ENCODE assay signal across 8 mouse cellular contexts in genomic region chr4:135439188-135439647, GRCm38 (mm10). TPM values are rescaled to one million over a fixed set of nuclear protein-coding genes. Genes with fewer than 3 reads are reported as not detected.
DNase-seq lines count a peak whose midpoint lies in the region; ATAC-seq and TF ChIP-seq lines count a peak whose summit lies in the region.

No protein-coding gene starts in this region.

- H3K79me2 ChIP-seq in CH12.LX (replicated peaks; ENCODE audit: control insufficient read depth, extremely low read depth, insufficient read depth, poor library complexity, severe bottlenecking): no peaks in the 10 kb centered on the region

- under 1% methylated on average over 15 of the region's 15 CpGs for WGBS in bone marrow, adult 2 months
- WGBS in liver, embryonic 13.5 days (ENCODE audit: insufficient replicate concordance): under 1% methylated on average over 15 of the region's 15 CpGs

- peak; percentile 97 for DNase-seq in CH12.LX (ENCODE audit: extremely low read depth)
- DNase-seq in forelimb bud, embryonic 11.5 days (ENCODE audit: low read depth, low spot score): peak; percentile 48
- DNase-seq in induced T-regulatory cell, adult 2 months (ENCODE audit: low read depth): peak; percentile 91
- peak; percentile 66 for DNase-seq in liver, embryonic 13.5 days
- DNase-seq in thymus, postnatal 10 days (ENCODE audit: low spot score in 2 of 2): peak; percentile 64 to 66
- no peak for DNase-seq in frontal cortex, adult 2 months (ENCODE audit: extremely low spot score in 1 of 2, low spot score in 1 of 2)

- H3K4me2 ChIP-seq in CH12.LX (ENCODE audit: insufficient read depth, low read depth, poor library complexity, severe bottlenecking): peak overlapping the region; percentile 91
- H3K4me2 ChIP-seq in liver, embryonic 13.5 days: peak overlapping the region; percentile 69

- in situ Hi-C loops in CH12.LX (cut with MboI; ENCODE audit: low pct_ligation_motif_present, low pct_unique_long_range_greater_than_20kb, low sequenced_read_pairs): no loop called here

- peak; percentile 83 for TF ChIP-seq EP300 in CH12.LX (IDR thresholded peaks at IDR 0.05; ENCODE audit: low read length)

- H3K27me3 ChIP-seq in CH12.LX (replicated peaks): no peaks in the 10 kb centered on the region
- no peaks in the 10 kb centered on the region for H3K27me3 ChIP-seq in liver, embryonic 13.5 days

- peak overlapping the region; percentile 73 for H3K9ac ChIP-seq in CH12.LX (ENCODE audit: insufficient read depth, low read depth)
- H3K9ac ChIP-seq in liver, embryonic 13.5 days: peak overlapping the region; percentile 65

- no peaks in the 10 kb centered on the region for H3K36me3 ChIP-seq in CH12.LX (replicated peaks in 1 of 2; ENCODE audit: control insufficient read depth in 1 of 2, insufficient read depth in 1 of 2, low read length in 1 of 2)
- H3K36me3 ChIP-seq in liver, embryonic 13.5 days: no peaks in the 10 kb centered on the region

- ATAC-seq in liver, embryonic 13.5 days (ENCODE audit: low read depth): peak; percentile 95
- peak; percentile 89 for ATAC-seq in monocyte, adult 5-6 weeks (replicated peaks; ENCODE audit: insufficient number of reproducible peaks, low FRiP score, low TSS enrichment, poor library complexity, severe bottlenecking)

- dilution Hi-C loops in CH12.LX (cut with MboI; ENCODE audit: extremely low pct_ligation_motif_present, extremely low pct_unique_long_range_greater_than_20kb, low sequenced_read_pairs): no loop called here

- no peak overlapping the region for H3K4me3 ChIP-seq in CH12.LX (replicated peaks in 1 of 3; ENCODE audit: low read depth in 2 of 3, low read length in 2 of 3, poor library complexity in 1 of 3)
- H3K4me3 ChIP-seq in bone marrow, adult 2 months (replicated peaks; ENCODE audit: control insufficient read depth, low read depth, low read length): peak overlapping the region; percentile 5
- peak overlapping the region; percentile 43 for H3K4me3 ChIP-seq in liver, embryonic 13.5 days (replicated peaks)

- peak; percentile 55 for TF ChIP-seq POLR2A in CH12.LX (IDR thresholded peaks at IDR 0.05; ENCODE audit: low read depth, low read length)
- no peak for TF ChIP-seq POLR2A in bone marrow, adult 2 months (IDR thresholded peaks at IDR 0.05; ENCODE audit: borderline replicate concordance, control insufficient read depth, low read depth, low read length)

- no peak for TF ChIP-seq RAD21 in CH12.LX (IDR thresholded peaks at IDR 0.05; ENCODE audit: low read depth, low read length)

- H3K9me3 ChIP-seq in CH12.LX (replicated peaks; ENCODE audit: low read length): no peaks in the 10 kb centered on the region
- H3K9me3 ChIP-seq in liver, embryonic 13.5 days (replicated peaks): no peaks in the 10 kb centered on the region

- TF ChIP-seq CTCF in CH12.LX (conservative IDR thresholded peaks at IDR 0.05 in 1 of 2, IDR thresholded peaks at IDR 0.05 in 1 of 2; ENCODE audit: low read depth in 2 of 2, low read length in 2 of 2): no peak
- TF ChIP-seq CTCF in bone marrow, adult 2 months (IDR thresholded peaks at IDR 0.05; ENCODE audit: control insufficient read depth, insufficient read depth, low read length): no peak

- H3K27ac ChIP-seq in CH12.LX (ENCODE audit: insufficient read depth, low read depth): peak overlapping the region; percentile 94
- peak overlapping the region; percentile 64 for H3K27ac ChIP-seq in bone marrow, adult 2 months (ENCODE audit: control insufficient read depth, insufficient read depth, low read depth, low read length, poor library complexity)
- peak overlapping the region; percentile 96 for H3K27ac ChIP-seq in liver, embryonic 13.5 days

- peaks cover 0 to 27% of the 10 kb centered on the region in 2 experiments; a peak in 2 of 4 replicates for H3K4me1 ChIP-seq in CH12.LX (ENCODE audit: control insufficient read depth in 1 of 2, insufficient read depth in 2 of 2)
- peaks cover 3% of the 10 kb centered on the region; the same call in 1 of the 2 replicates for H3K4me1 ChIP-seq in bone marrow, adult 2 months (ENCODE audit: control insufficient read depth, insufficient read depth, low read length)
- H3K4me1 ChIP-seq in liver, embryonic 13.5 days (replicated peaks): peaks cover 77% of the 10 kb centered on the region

TF ChIP-seq in CH12.LX, 34 proteins besides CTCF, POLR2A, EP300 and RAD21 (continues in another document):
- peak; percentile 65 for TF ChIP-seq HCFC1 (IDR thresholded peaks at IDR 0.05; ENCODE audit: low read depth, low read length)
- TF ChIP-seq TBP (conservative IDR thresholded peaks at IDR 0.05; ENCODE audit: low read depth, low read length): 0 out of 2 replicates have a peak, but pooled peaks have one; percentile 57
- TF ChIP-seq ZMIZ1 (IDR thresholded peaks at IDR 0.05; ENCODE audit: low read depth, low read length): 0 out of 2 replicates have a peak, but pooled peaks have one; percentile 78
- TF ChIP-seq UBTF (IDR thresholded peaks at IDR 0.05; ENCODE audit: low read depth, low read length): no peak
- TF ChIP-seq E2F4 (IDR thresholded peaks at IDR 0.05; ENCODE audit: insufficient replicate concordance, low read depth, low read length): peak; percentile 75; the same call in 1 of the 2 replicates
- peak; percentile 24; the same call in 1 of the 2 replicates for TF ChIP-seq MAFK (IDR thresholded peaks at IDR 0.05; ENCODE audit: insufficient replicate concordance, low read length)
- TF ChIP-seq CHD2 (IDR thresholded peaks at IDR 0.05; ENCODE audit: low read length): peak; percentile 93
- peak; percentile 67 for TF ChIP-seq MYC (IDR thresholded peaks at IDR 0.05; ENCODE audit: low read depth, low read length)
- TF ChIP-seq KAT2A (IDR thresholded peaks at IDR 0.05; ENCODE audit: insufficient replicate concordance, low read length): no peak
- peak; percentile 74; the same call in 1 of the 2 replicates for TF ChIP-seq TCF12 (IDR thresholded peaks at IDR 0.05; ENCODE audit: low read depth, low read length)
- TF ChIP-seq ELF1 (IDR thresholded peaks at IDR 0.05; ENCODE audit: low read depth, low read length): peak; percentile 67
- TF ChIP-seq PAX5 (IDR thresholded peaks at IDR 0.05; ENCODE audit: low read length): no peak
- TF ChIP-seq MAZ (IDR thresholded peaks at IDR 0.05; ENCODE audit: low read depth, low read length): peak; percentile 87
- no peak for TF ChIP-seq USF2 (conservative IDR thresholded peaks at IDR 0.05; ENCODE audit: low read depth, low read length)
- peak; percentile 72; the same call in 1 of the 2 replicates for TF ChIP-seq POLR2AphosphoS2 (IDR thresholded peaks at IDR 0.05; ENCODE audit: low read depth, low read length)
- TF ChIP-seq SMC3 (IDR thresholded peaks at IDR 0.05; ENCODE audit: low read depth, low read length): no peak
- peak; percentile 86 for TF ChIP-seq BHLHE40 (IDR thresholded peaks at IDR 0.05; ENCODE audit: low read depth, low read length)
- peak; percentile 94 for TF ChIP-seq IRF4 (IDR thresholded peaks at IDR 0.05; ENCODE audit: low read depth, low read length)
- TF ChIP-seq ZC3H11A (IDR thresholded peaks at IDR 0.05; ENCODE audit: low read depth, low read length): no peak
- no peak for TF ChIP-seq USF1 (IDR thresholded peaks at IDR 0.05; ENCODE audit: low read depth, low read length)
- 0 out of 2 replicates have a peak, but pooled peaks have one; percentile 76 for TF ChIP-seq CHD1 (IDR thresholded peaks at IDR 0.05; ENCODE audit: low read depth, low read length)
- TF ChIP-seq NELFE (IDR thresholded peaks at IDR 0.05; ENCODE audit: low read depth, low read length): peak; percentile 70
- peak; percentile 64 for TF ChIP-seq MXI1 (IDR thresholded peaks at IDR 0.05; ENCODE audit: low read depth, low read length)
- peak; percentile 67; the same call in 1 of the 2 replicates for TF ChIP-seq MAX (IDR thresholded peaks at IDR 0.05; ENCODE audit: low read length)
- TF ChIP-seq RCOR1 (conservative IDR thresholded peaks at IDR 0.05; ENCODE audit: low read depth, low read length): peak; percentile 64; the same call in 1 of the 2 replicates

RNA-seq across cellular contexts. Expression of gene Rcan3, which starts 5.6 kb away (rescaled TPM):
- total RNA-seq in CH12.LX (2012; rRNA removed): 4.2 and 4.9 TPM in 2 replicates
- total RNA-seq in CH12.LX (2014; rRNA removed): 2.0 and 3.0 TPM in 2 replicates
- polyA plus RNA-seq in CH12.LX (2012; ENCODE audit: insufficient read length, low read depth): 2.3 and 2.5 TPM in 2 replicates
- 16.3 and 18.6 TPM in 2 replicates for polyA plus RNA-seq in bone marrow, adult 2 months (2011; ENCODE audit: insufficient read depth, insufficient read length, low replicate concordance, missing spikeins)
- polyA plus RNA-seq in liver, embryonic 13.5 days (2015; fragmentation: Nextera tagmentation; extraction: Ambion mirVana): 4.2 and 4.7 TPM in 2 replicates
- 0.75 to 4.6 TPM (median 3.8 TPM) in 3 replicates for total RNA-seq in monocyte, adult 5-6 weeks (2017)
- 31.8 and 32.8 TPM in 2 replicates for polyA plus RNA-seq in frontal cortex, adult 2 months (2012; rRNA removed)

RNA-seq across cellular contexts. Expression of gene Ncmap, which starts 41.2 kb away (rescaled TPM):
- total RNA-seq in CH12.LX (2012; rRNA removed) (not detected in 2 replicates), CH12.LX (2014; rRNA removed) (not detected in 2 replicates)
- not detected in 2 replicates for polyA plus RNA-seq in CH12.LX (2012; ENCODE audit: insufficient read length, low read depth)
- not detected in 2 replicates for polyA plus RNA-seq in bone marrow, adult 2 months (2011; ENCODE audit: insufficient read depth, insufficient read length, low replicate concordance, missing spikeins)
- 0.16 and 0.22 TPM in 2 replicates for polyA plus RNA-seq in liver, embryonic 13.5 days (2015; fragmentation: Nextera tagmentation; extraction: Ambion mirVana)
- not detected in 3 replicates for total RNA-seq in monocyte, adult 5-6 weeks (2017)
- 1.3 and 1.9 TPM in 2 replicates for polyA plus RNA-seq in frontal cortex, adult 2 months (2012; rRNA removed)

RNA-seq across cellular contexts. Expression of gene Stpg1, which starts 55.4 kb away (rescaled TPM):
- total RNA-seq in CH12.LX (2012; rRNA removed): not detected in 2 replicates
- total RNA-seq in CH12.LX (2014; rRNA removed): not detected in 2 replicates
- not detected in 2 replicates for polyA plus RNA-seq in CH12.LX (2012; ENCODE audit: insufficient read length, low read depth)
- polyA plus RNA-seq in bone marrow, adult 2 months (2011; ENCODE audit: insufficient read depth, insufficient read length, low replicate concordance, missing spikeins): 1.4 TPM in 1 of 2 replicates, not detected in the other
- polyA plus RNA-seq in liver, embryonic 13.5 days (2015; fragmentation: Nextera tagmentation; extraction: Ambion mirVana): not detected in 2 replicates
- total RNA-seq in monocyte, adult 5-6 weeks (2017): not detected in 3 replicates
- 1.1 and 1.5 TPM in 2 replicates for polyA plus RNA-seq in frontal cortex, adult 2 months (2012; rRNA removed)

RNA-seq across cellular contexts. Expression of gene Nipal3, which starts 55.6 kb away (rescaled TPM):
- 6.4 and 12.0 TPM in 2 replicates for total RNA-seq in CH12.LX (2012; rRNA removed)
- 4.0 and 4.5 TPM in 2 replicates for total RNA-seq in CH12.LX (2014; rRNA removed)
- polyA plus RNA-seq in CH12.LX (2012; ENCODE audit: insufficient read length, low read depth): 6.0 and 6.4 TPM in 2 replicates
- 10.9 and 18.5 TPM in 2 replicates for polyA plus RNA-seq in bone marrow, adult 2 months (2011; ENCODE audit: insufficient read depth, insufficient read length, low replicate concordance, missing spikeins)
- polyA plus RNA-seq in liver, embryonic 13.5 days (2015; fragmentation: Nextera tagmentation; extraction: Ambion mirVana): 2.7 and 3.2 TPM in 2 replicates
- 16.7 to 50.4 TPM (median 25.1 TPM) in 3 replicates for total RNA-seq in monocyte, adult 5-6 weeks (2017)
- 45.5 and 49.2 TPM in 2 replicates for polyA plus RNA-seq in frontal cortex, adult 2 months (2012; rRNA removed)

Comparison
In these comparisons a context has a peak if more than half of its experiments do, and no peak if none do; other contexts are left out.
1. DNase-seq: peak in CH12.LX (single experiment), forelimb bud, embryonic 11.5 days (single experiment), induced T-regulatory cell, adult 2 months (single experiment), liver, embryonic 13.5 days (single experiment) and thymus, postnatal 10 days (2 of 2); none in frontal cortex, adult 2 months (0 of 2).
2. H3K4me3 ChIP-seq: peak in bone marrow, adult 2 months (single experiment) and liver, embryonic 13.5 days (single experiment); none in CH12.LX (0 of 3).
3. Peak in every context shown above with its lines, with median percentiles within 50 percentile points of each other: H3K27ac ChIP-seq.